Mouse (Mus musculus) heart, embryonic 14.5 days (tissue): ENCODE results near the gene Tmem120a. TPM values are rescaled to one million over a fixed set of nuclear protein-coding genes. Genes with fewer than 3 reads are reported as not detected.

ENCODE experiments used
- ATAC-seq: fragments of 200-750 bp; cut with Nextera tagmentation; 2 replicates; pipeline ENCODE4 v1.8.0; 2017; ENCODE audit warnings: low read depth, moderate TSS enrichment; ENCODE audit not compliant: insufficient number of reproducible peaks, insufficient read depth, low FRiP score
- H3K27ac ChIP-seq, 2 experiments: fragments of 200-500 bp in 1 of 2; fragments of 300-500 bp in 1 of 2; sonication (generic) in 1 of 2; replicated peaks in 1 of 2; 2 replicates each; pipeline ENCODE4 v1.5.1; 2012 to 2014; ENCODE audit warnings: low read depth in 2 of 2, low read length in 2 of 2, control low read depth in 1 of 2, mild to moderate bottlenecking in 1 of 2, mixed read lengths in 1 of 2; ENCODE audit not compliant: control insufficient read depth in 1 of 2, insufficient read depth in 1 of 2
- H3K27me3 ChIP-seq: fragments of 300-500 bp; sonication (generic); 2 replicates; pipeline ENCODE4 v1.6.1; 2014; ENCODE audit warnings: mild to moderate bottlenecking, low read length, control low read depth; ENCODE audit not compliant: control insufficient read depth, insufficient read depth
- H3K36me3 ChIP-seq: fragments of 300-500 bp; sonication (generic); 2 replicates; pipeline ENCODE4 v1.6.1; 2014; ENCODE audit warnings: mild to moderate bottlenecking, control low read depth, low read length, mixed read lengths; ENCODE audit not compliant: control insufficient read depth, insufficient read depth
- H3K4me1 ChIP-seq, 2 experiments: fragments of 200-500 bp in 1 of 2; fragments of 300-500 bp in 1 of 2; sonication (generic) in 1 of 2; 2 replicates each; pipeline ENCODE4 v1.6.1; 2012 to 2014; ENCODE audit warnings: low read length in 2 of 2, control low read depth in 1 of 2, mixed read lengths in 1 of 2; ENCODE audit not compliant: control insufficient read depth in 2 of 2, insufficient read depth in 2 of 2
- H3K4me2 ChIP-seq: fragments of 300-500 bp; sonication (generic); 2 replicates; pipeline ENCODE4 v1.6.1; 2014; ENCODE audit warnings: mild to moderate bottlenecking, low read length
- H3K4me3 ChIP-seq, 2 experiments: fragments of 200-500 bp in 1 of 2; fragments of 300-500 bp in 1 of 2; sonication (generic) in 1 of 2; 2 replicates each; pipeline ENCODE4 v1.5.1; 2012 to 2014; ENCODE audit warnings: low read length in 2 of 2, mild to moderate bottlenecking in 2 of 2, control low read depth in 1 of 2, low read depth in 1 of 2, moderate library complexity in 1 of 2; ENCODE audit not compliant: control insufficient read depth in 1 of 2, insufficient read depth in 1 of 2
- H3K9ac ChIP-seq: fragments of 300-500 bp; sonication (generic); 2 replicates; pipeline ENCODE4 v1.6.1; 2014; ENCODE audit warnings: mild to moderate bottlenecking, low read length
- H3K9me3 ChIP-seq: fragments of 300-500 bp; sonication (generic); 2 replicates; pipeline ENCODE4 v1.6.1; 2016; ENCODE audit warnings: low read length, control low read depth; ENCODE audit not compliant: control insufficient read depth
- WGBS: fragments of 180-500 bp; shearing (Covaris S2); extraction: QIAGEN DNeasy Blood & Tissue Kit; methylation state at CpG from one replicate; pipeline ENCODE4 v1.1.7; 2014; 5-methylcytosine and 5-hydroxymethylcytosine counted together
- polyA plus RNA-seq: library from polyadenylated mRNA; unstranded; fragments of >200 nt; fragmentation: Nextera tagmentation; extraction: Ambion mirVana; gene quantifications from 2 replicates; pipeline ENCODE4 v1.2.1, GENCODE M21; 2014

The Tmem120a gene
- polyA plus RNA-seq, 1 experiment from 2014 or later, result 34.6 TPM

DNA sequence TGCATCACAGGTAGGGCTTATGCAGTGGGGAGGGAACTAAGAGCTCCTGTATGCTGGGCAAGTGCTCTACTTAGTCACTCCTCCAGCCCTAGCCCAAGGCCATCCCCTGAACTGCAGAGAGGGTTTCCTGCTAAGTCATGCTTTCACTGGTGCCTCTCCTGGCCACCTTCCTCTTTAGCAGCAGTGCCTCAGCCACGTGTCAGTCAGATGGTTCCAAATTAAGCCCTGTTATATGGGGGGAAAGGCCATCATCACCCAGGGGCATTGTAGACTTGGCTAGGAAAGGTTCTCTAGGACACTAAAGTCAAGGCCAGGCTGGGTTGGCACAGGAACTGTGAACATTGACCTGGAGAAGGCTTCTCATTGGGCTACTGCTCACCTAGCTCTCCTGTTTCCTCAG, 36.4 kb downstream of the Tmem120a start:
- Histone ChIP-seq H3K27ac (no peak overlapping the region), H3K9me3 (no peaks in the 10 kb centered on the region), H3K4me3 (no peak overlapping the region), H3K36me3 (peaks cover 11% of the 10 kb centered on the region), H3K4me2 (no peak overlapping the region), H3K27me3 (no peaks in the 10 kb centered on the region), H3K4me1 (peaks cover 11 to 16% of the 10 kb centered on the region in 2 experiments), H3K9ac (no peak overlapping the region)
- no peak for ATAC-seq
- 41% methylated on average over 1 of the region's 1 CpGs for WGBS

DNA sequence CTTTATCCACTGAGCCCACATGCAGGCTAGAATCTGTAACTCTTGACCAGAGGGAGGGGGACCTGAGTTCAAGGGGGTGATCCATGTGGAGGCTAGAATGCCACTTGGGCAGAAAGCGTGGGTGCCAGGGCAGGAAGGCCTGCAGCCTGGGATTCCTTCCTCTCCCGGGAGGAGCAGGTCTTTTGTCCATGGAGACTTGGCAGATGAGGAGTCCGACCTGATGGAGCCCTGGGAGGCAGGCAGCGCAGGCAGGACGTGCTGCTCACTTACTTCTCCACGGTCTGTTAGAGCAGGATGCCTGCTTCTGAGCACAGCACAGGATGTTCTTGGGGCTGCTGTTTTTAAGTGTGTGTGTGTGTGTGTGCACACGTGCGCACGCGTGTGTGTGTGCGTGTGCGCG, 37.2 kb downstream of the Tmem120a start:
- Histone ChIP-seq H3K9ac (no peak overlapping the region), H3K4me3 (no peak overlapping the region), H3K27ac (no peak overlapping the region), H3K4me2 (no peak overlapping the region), H3K36me3 (peaks cover 11% of the 10 kb centered on the region), H3K9me3 (no peaks in the 10 kb centered on the region), H3K27me3 (no peaks in the 10 kb centered on the region), H3K4me1 (peaks cover 11 to 18% of the 10 kb centered on the region in 2 experiments)
- no peak for ATAC-seq
- 92% methylated on average over 13 of the region's 13 CpGs for WGBS

- ATAC-seq, result no peak
- no peak overlapping the region for H3K9ac ChIP-seq
- no peak overlapping the region for H3K27ac ChIP-seq
- no peak overlapping the region for H3K4me3 ChIP-seq
- peaks cover 15% of the 10 kb centered on the region for H3K36me3 ChIP-seq
- no peaks in the 10 kb centered on the region for H3K9me3 ChIP-seq
- peaks cover 14 to 31% of the 10 kb centered on the region in 2 experiments for H3K4me1 ChIP-seq
- no peak overlapping the region for H3K4me2 ChIP-seq
- 87% methylated on average over 4 of the region's 4 CpGs for WGBS
- H3K27me3 ChIP-seq, result no peaks in the 10 kb centered on the region
Measured at GRCm38 (mm10) chr5:135705383-135705782, 38.9 kb downstream of the Tmem120a start.

- H3K9ac ChIP-seq, result no peak overlapping the region
- H3K4me2 ChIP-seq, result no peak overlapping the region
- H3K9me3 ChIP-seq, result no peaks in the 10 kb centered on the region
- 93% methylated on average over 7 of the region's 7 CpGs for WGBS
- H3K27me3 ChIP-seq, result no peaks in the 10 kb centered on the region
- peak overlapping the region in 1 of 2 experiments; percentile 76; a peak in 1 of 4 replicates for H3K27ac ChIP-seq
- no peak for ATAC-seq
- no peak overlapping the region for H3K4me3 ChIP-seq
- H3K36me3 ChIP-seq, result peaks cover 18% of the 10 kb centered on the region; the same call in 1 of the 2 replicates
- H3K4me1 ChIP-seq, result peaks cover 14 to 31% of the 10 kb centered on the region in 2 experiments
Measured at GRCm38 (mm10) chr5:135703431-135703830, 40.8 kb downstream of the Tmem120a start.

GRCm38 (mm10) chr5:135702682-135703192, 41.5 kb downstream of the Tmem120a start:
- ATAC-seq, result no peak
- peak overlapping the region; percentile 28 to 76 for H3K27ac ChIP-seq
- H3K4me2 ChIP-seq, result peak overlapping the region; percentile 27; the same call in 1 of the 2 replicates
- H3K4me1 ChIP-seq, result peaks cover 14 to 28% of the 10 kb centered on the region in 2 experiments
- no peak overlapping the region for H3K4me3 ChIP-seq
- WGBS, result 45% methylated on average over 15 of the region's 15 CpGs
- H3K36me3 ChIP-seq, result peaks cover 16% of the 10 kb centered on the region; the same call in 1 of the 2 replicates
- peak overlapping the region; percentile 35; the same call in 1 of the 2 replicates for H3K9ac ChIP-seq
- no peaks in the 10 kb centered on the region for H3K27me3 ChIP-seq
- no peaks in the 10 kb centered on the region for H3K9me3 ChIP-seq

DNA sequence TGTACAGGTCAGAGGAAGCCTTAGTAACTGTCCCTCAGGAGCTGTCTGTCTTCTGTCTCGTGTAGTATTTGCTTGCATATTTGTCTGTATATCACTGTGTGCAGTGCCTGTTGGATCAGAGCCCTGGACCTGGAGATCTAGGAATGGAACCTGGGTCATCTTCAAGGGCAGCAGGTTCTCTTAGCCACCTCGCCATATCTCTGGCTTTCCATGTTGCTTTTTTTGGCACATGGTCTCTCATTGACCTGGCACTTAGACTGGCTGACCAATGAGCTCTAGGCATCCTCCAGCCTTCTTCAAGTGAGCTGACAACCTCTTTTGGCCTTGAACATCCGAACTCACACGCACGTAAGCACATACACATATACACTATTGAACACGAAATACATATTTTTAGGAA, 42.1 kb downstream of the Tmem120a start:
- H3K4me1 ChIP-seq, result peaks cover 14 to 32% of the 10 kb centered on the region in 2 experiments
- no peak overlapping the region for H3K4me3 ChIP-seq
- no peaks in the 10 kb centered on the region for H3K9me3 ChIP-seq
- no peaks in the 10 kb centered on the region for H3K27me3 ChIP-seq
- H3K4me2 ChIP-seq, result peak overlapping the region; percentile 27; the same call in 1 of the 2 replicates
- H3K36me3 ChIP-seq, result peaks cover 16% of the 10 kb centered on the region; the same call in 1 of the 2 replicates
- WGBS, result 34% methylated on average over 6 of the region's 6 CpGs
- no peak overlapping the region for H3K9ac ChIP-seq
- peak overlapping the region; percentile 28 to 76 for H3K27ac ChIP-seq
- peak; percentile 47; the same call in 1 of the 2 replicates for ATAC-seq

DNA sequence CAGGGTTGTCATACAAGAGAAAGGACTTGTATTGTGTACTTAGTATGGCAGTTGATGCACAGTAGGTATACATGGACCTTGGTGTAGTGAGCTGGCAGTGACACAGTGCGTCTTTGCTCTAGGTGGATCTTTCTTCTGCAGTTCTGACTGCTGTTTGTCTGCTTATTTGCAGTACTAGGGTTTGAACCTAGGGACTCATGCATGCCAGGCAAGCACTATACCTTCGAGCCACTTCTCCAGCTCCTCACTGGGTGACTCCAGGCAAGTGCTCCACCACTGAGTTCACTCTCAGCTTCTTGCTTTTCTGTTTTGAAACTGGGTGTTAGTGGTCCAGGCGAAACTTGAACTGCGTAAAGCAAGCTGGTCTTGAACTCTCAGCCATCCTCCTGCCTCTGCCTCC, 42.6 kb downstream of the Tmem120a start:
- peaks cover 14 to 32% of the 10 kb centered on the region in 2 experiments for H3K4me1 ChIP-seq
- H3K27ac ChIP-seq, result peak overlapping the region; percentile 28 to 76; a peak in 3 of 4 replicates
- H3K4me3 ChIP-seq, result no peak overlapping the region
- H3K9ac ChIP-seq, result no peak overlapping the region
- 97% methylated on average over 4 of the region's 4 CpGs for WGBS
- H3K9me3 ChIP-seq, result no peaks in the 10 kb centered on the region
- no peak overlapping the region for H3K4me2 ChIP-seq
- no peaks in the 10 kb centered on the region for H3K27me3 ChIP-seq
- ATAC-seq, result no peak
- peaks cover 11% of the 10 kb centered on the region; the same call in 1 of the 2 replicates for H3K36me3 ChIP-seq

GRCm38 (mm10) chr5:135697711-135698111, 46.5 kb downstream of the Tmem120a start:
- WGBS, result 25% methylated on average over 5 of the region's 5 CpGs

More at GRCm38 (mm10) chr5:135697711-135698111, 46.5 kb downstream of the Tmem120a start:
- H3K9me3 ChIP-seq, result no peaks in the 10 kb centered on the region
- no peak overlapping the region for H3K4me2 ChIP-seq
- H3K9ac ChIP-seq, result no peak overlapping the region
- H3K27me3 ChIP-seq, result no peaks in the 10 kb centered on the region
- ATAC-seq, result no peak
- H3K27ac ChIP-seq, result no peak overlapping the region
- H3K4me3 ChIP-seq, result no peak overlapping the region
- H3K4me1 ChIP-seq, result peaks cover 9 to 26% of the 10 kb centered on the region in 2 experiments
- H3K36me3 ChIP-seq, result 0 out of 2 replicates have a peak, but pooled peaks cover 10% of the 10 kb centered on the region
